Mouse (Mus musculus) midbrain, embryonic 10.5 days (tissue): Measurements from ENCODE around the gene Snapc4. TPM values are rescaled to one million over a fixed set of nuclear protein-coding genes. Genes with fewer than 3 reads are reported as not detected.

ENCODE experiments used
- DNase-seq: peaks from one replicate; pipeline ENCODE4 v3.0.0-alpha.2; 2017; ENCODE audit warnings: low spot score
- H3K27ac ChIP-seq: fragments of 300-500 bp; sonication (generic); replicated peaks from 2 replicates; pipeline ENCODE4 v1.5.1; 2016; ENCODE audit warnings: mild to moderate bottlenecking
- H3K27me3 ChIP-seq: fragments of 300-500 bp; sonication (generic); 2 replicates; pipeline ENCODE4 v1.6.1; 2016; ENCODE audit warnings: low read depth, mild to moderate bottlenecking; ENCODE audit not compliant: poor library complexity, severe bottlenecking
- H3K36me3 ChIP-seq: fragments of 300-500 bp; sonication (generic); 2 replicates; pipeline ENCODE4 v1.6.1; 2016; ENCODE audit warnings: mild to moderate bottlenecking, moderate library complexity
- H3K4me1 ChIP-seq: fragments of 300-500 bp; sonication (generic); 2 replicates; pipeline ENCODE4 v1.6.1; 2016
- H3K4me3 ChIP-seq: fragments of 300-500 bp; sonication (generic); 2 replicates; pipeline ENCODE4 v1.5.1; 2016; ENCODE audit warnings: mild to moderate bottlenecking, moderate library complexity
- H3K9me3 ChIP-seq: fragments of 300-500 bp; sonication (generic); replicated peaks from 2 replicates; pipeline ENCODE4 v1.6.1; 2016; ENCODE audit warnings: mild to moderate bottlenecking
- WGBS: fragments of 180-500 bp; shearing (Covaris S2); methylation state at CpG from one replicate; pipeline ENCODE4 v1.1.7; 2016; 5-methylcytosine and 5-hydroxymethylcytosine counted together
- polyA plus RNA-seq: library from polyadenylated mRNA; unstranded; fragments of >200 nt; fragmentation: Nextera tagmentation; extraction: Ambion mirVana; gene quantifications from 2 replicates; pipeline ENCODE4 v1.2.1, GENCODE M21; 2016

The Snapc4 gene
- polyA plus RNA-seq, 1 experiment from 2014 or later: 32.5 TPM

GRCm38 (mm10) chr2:26315072-26315924, 65.2 kb downstream of the Snapc4 start, which contains the start of gene Gpsm1:
Gene Gpsm1 (plus strand): TSS chr2:26315515.
- peaks cover 67% of the 10 kb centered on the region for H3K4me1 ChIP-seq

GRCm38 (mm10) chr2:26314281-26315071, 66.0 kb downstream of the Snapc4 start:
- Histone ChIP-seq H3K27ac (peak overlapping the region; percentile 98), H3K27me3 (no peaks in the 10 kb centered on the region), H3K4me1 (peaks cover 70% of the 10 kb centered on the region), H3K9me3 (no peaks in the 10 kb centered on the region), H3K4me3 (peak overlapping the region; percentile 93), H3K36me3 (peaks cover 17% of the 10 kb centered on the region)
- DNase-seq: peak; percentile 54
- WGBS: 67% methylated on average over 13 of the region's 13 CpGs

More at GRCm38 (mm10) chr2:26315072-26315924, 65.2 kb downstream of the Snapc4 start, which contains the start of gene Gpsm1:
- H3K36me3 ChIP-seq: peaks cover 25% of the 10 kb centered on the region
- H3K4me3 ChIP-seq: peak within 1 kb of the TSS; percentile 93
- DNase-seq: peak; percentile 92
- H3K9me3 ChIP-seq: no peaks in the 10 kb centered on the region
- H3K27me3 ChIP-seq: no peaks in the 10 kb centered on the region
- WGBS: under 1% methylated on average over 66 of the region's 66 CpGs
- peak within 1 kb of the TSS; percentile 98 for H3K27ac ChIP-seq

- no peak overlapping the region for H3K4me3 ChIP-seq
- H3K4me1 ChIP-seq: peaks cover 66% of the 10 kb centered on the region
- DNase-seq: no peak
- no peaks in the 10 kb centered on the region for H3K9me3 ChIP-seq
- H3K27ac ChIP-seq: 0 out of 2 replicates have a peak overlapping the region, but pooled peaks have one; percentile 57
- no peaks in the 10 kb centered on the region for H3K27me3 ChIP-seq
- 84% methylated on average over 1 of the region's 1 CpGs for WGBS
- H3K36me3 ChIP-seq: peaks cover 8% of the 10 kb centered on the region; the same call in 1 of the 2 replicates
These were observed 67.1 kb downstream of the Snapc4 start for GRCm38 (mm10) chr2:26313394-26313793.

GRCm38 (mm10) chr2:26312812-26313211, 67.6 kb downstream of the Snapc4 start:
- Histone ChIP-seq H3K27me3 (no peaks in the 10 kb centered on the region), H3K27ac (no peak overlapping the region), H3K9me3 (no peaks in the 10 kb centered on the region), H3K36me3 (0 out of 2 replicates have a peak, but pooled peaks cover 2% of the 10 kb centered on the region), H3K4me3 (no peak overlapping the region), H3K4me1 (peaks cover 61% of the 10 kb centered on the region)
- no peak for DNase-seq
- 70% methylated on average over 2 of the region's 2 CpGs for WGBS

Other genes starting within 250 kb of the Snapc4 start
- 0.35 and 0.49 TPM in 2 replicates for gene Lhx3, start 172.4 kb downstream of the Snapc4 start, polyA plus RNA-seq
- 21.0 and 21.3 TPM in 2 replicates for gene Qsox2, start 143.1 kb downstream of the Snapc4 start, polyA plus RNA-seq
- gene Ccdc187, start 86.1 kb downstream of the Snapc4 start, polyA plus RNA-seq: 0.02 and 0.07 TPM in 2 replicates
- gene Gpsm1, start 65.1 kb downstream of the Snapc4 start, polyA plus RNA-seq: 87.6 and 103 TPM in 2 replicates
- gene Dnlz, start 28.5 kb downstream of the Snapc4 start, polyA plus RNA-seq: 35.1 and 39.2 TPM in 2 replicates
- 0.77 and 1.9 TPM in 2 replicates for gene Card9, start 19.7 kb downstream of the Snapc4 start, polyA plus RNA-seq
- gene Entr1, start 8.7 kb upstream of the Snapc4 start, polyA plus RNA-seq: 128 and 132 TPM in 2 replicates
- gene Pmpca, start 8.7 kb upstream of the Snapc4 start, polyA plus RNA-seq: 156 TPM in 2 replicates
- gene Inpp5e, start 28.6 kb upstream of the Snapc4 start, polyA plus RNA-seq: 23.4 and 31.3 TPM in 2 replicates
- 21.4 and 28.7 TPM in 2 replicates for gene Sec16a, start 64.6 kb upstream of the Snapc4 start, polyA plus RNA-seq
- gene Notch1, start 136.0 kb upstream of the Snapc4 start, polyA plus RNA-seq: 30.1 and 38.3 TPM in 2 replicates
- 68.5 and 85.7 TPM in 2 replicates for gene Egfl7, start 199.4 kb upstream of the Snapc4 start, polyA plus RNA-seq
- not detected in 2 replicates for gene Gm20532, start 206.0 kb upstream of the Snapc4 start, polyA plus RNA-seq
- gene Agpat2, start 223.8 kb upstream of the Snapc4 start, polyA plus RNA-seq: 9.0 and 10.6 TPM in 2 replicates
- 36.4 and 51.4 TPM in 2 replicates for gene Fam69b, start 247.8 kb upstream of the Snapc4 start, polyA plus RNA-seq